Mouse (Mus musculus) left cerebral cortex, postnatal 25 days (tissue): ENCODE measurements at regions not wholly inside any gene's neighbourhood (a gene's known extent, or its start where the extent isn't known, plus 50 kb on each side); places are given as distances from the start of the nearest gene placed in this dataset.

Experiments used
- DNase-seq, 2 experiments: peaks; one replicate each; pipeline ENCODE4 v3.0.0; 2022; ENCODE audit warnings: low spot score in 2 of 2, mixed read lengths in 1 of 2
- intact Hi-C: fragments of 180-260 bp; cut with DNase I; formaldehyde crosslinking; loops from one replicate; pipeline ENCODE4 v1.15.1; 2025

DNA sequence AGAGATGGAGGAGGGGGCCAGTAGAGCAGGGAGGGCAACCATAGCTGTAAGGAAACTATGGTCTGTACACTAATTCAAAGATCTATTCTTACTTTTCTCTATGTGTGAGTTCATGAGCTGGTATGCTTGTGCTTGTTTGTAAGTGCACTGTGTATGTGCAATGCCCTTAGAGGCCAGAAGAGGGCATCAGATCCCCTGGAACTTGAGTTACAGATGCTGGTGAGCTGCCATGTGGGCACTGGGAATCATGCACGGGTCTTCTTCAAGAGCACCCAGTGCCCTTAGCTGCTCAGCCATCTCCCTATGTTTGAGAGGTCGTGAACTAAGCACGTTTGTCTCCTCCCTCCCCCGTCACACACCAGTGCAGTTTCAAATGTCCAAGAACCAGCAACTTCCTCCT, 68.9 kb downstream of the Tbx3 start:
- DNase-seq, result no peak
- intact Hi-C loops, result no loop called here

DNA sequence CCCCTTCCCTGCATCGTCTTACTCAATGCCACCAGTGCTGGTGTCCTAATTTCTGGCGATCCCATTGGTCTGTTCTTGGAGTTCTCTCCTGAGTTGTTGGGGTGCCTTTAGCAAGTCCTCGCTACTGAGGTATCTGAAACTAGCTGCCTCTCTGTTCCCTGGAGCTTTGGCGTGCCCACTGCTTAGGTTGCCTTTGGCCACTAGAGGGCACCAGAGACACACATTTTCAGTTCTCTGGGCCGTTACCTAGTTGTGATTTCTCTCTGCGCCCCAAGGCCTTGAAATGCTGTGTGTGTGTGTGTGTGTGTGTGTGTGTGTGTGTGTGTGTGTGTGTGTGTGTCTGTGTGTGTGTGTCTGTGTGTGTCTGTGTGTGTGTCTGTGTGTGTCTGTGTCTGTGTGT, 70.6 kb downstream of the Tbx3 start:
- intact Hi-C loops, result loop anchor here (1.0 to 5.0 kb wide), 2 partner anchors 346 to 362 kb away; no protein-coding TSS in a partner anchor

DNA sequence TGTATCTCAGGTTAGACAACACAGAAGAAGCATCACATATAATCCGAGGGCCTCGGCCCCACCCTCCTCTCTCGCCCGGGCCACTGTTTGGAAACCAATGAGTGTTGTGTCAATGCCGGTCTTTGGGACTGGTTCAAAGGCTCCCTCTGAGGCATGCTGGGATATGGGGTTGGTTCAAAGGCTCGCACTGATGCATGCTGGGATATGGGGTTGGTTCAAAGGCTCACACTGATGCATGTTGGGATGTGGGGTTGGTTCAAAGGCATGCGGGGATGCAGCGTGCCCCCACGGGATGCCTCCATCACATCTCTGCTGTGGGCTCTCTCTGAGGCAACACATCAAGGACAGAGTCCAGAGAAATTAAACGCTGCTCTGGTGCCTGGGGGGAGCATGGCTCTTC, 73.3 kb downstream of the Tbx3 start:
- intact Hi-C loops, result loop anchor here (5.0 kb wide), 1 partner anchor 344 kb away; no protein-coding TSS in a partner anchor
- no peak for DNase-seq

More for the DNA sequence above, 70.6 kb downstream of the Tbx3 start:
- DNase-seq, result peak; percentile 46 to 62

DNA sequence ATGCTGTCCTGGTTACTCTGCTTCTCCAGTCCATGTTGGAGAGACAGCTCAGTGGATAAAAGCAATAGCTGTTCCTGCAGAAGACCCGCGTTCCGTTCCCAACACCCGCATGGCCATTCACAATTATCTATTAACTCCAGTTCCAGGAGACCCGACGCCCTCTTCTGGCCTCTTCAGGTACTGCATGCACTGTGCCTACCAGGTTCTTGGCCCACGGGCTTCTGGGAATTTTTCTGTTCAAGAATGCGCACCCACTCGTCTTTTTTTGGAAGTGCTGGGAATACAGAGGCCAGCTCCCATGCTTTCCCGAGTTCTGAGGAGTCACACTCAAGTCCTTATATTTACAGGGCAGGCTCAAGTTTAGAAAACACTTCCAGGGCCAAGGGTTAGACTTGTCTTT, 76.6 kb downstream of the Tbx3 start:
- no peak for DNase-seq
- intact Hi-C loops, result no loop called here

DNA sequence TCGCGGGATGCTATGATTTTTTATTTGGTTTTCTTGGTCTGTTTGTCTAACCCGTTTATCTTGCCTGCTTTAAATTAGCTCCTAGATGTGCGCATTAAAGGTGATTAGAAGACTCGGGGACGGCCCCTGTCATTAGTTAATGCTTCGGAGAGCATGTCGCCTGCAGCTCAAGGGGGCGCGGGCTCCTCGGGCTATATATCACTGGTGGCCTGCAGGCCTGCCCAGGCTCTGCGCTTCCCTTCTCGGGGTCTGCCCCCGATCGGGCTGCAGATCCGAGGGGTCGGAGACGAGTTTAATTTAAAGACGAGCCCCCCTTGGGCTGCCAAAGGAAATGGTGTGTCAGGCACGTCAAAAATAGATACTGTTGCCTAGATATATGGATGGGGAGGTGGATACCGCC, 78.2 kb downstream of the Tbx3 start:
- no peak for DNase-seq
- intact Hi-C loops, result no loop called here

DNA sequence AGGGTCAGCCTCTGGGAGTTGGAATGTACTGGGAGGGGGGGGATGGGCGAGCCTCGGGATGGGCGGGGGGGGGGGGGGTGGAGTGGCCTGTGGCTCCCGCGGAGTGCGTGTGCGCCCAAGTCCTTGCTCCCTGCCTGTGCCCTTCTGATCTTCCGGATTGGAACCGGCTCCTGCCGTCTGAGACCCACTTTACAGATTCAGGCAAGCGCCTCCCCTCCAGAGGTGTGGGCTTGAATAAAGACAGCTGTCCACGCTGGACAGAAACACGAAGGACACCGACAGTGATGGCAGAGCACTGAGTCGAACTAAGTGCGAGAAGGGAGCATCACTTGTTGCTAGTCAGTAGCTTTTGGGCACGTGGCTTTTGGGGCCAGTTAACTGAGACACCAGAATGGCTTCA, 78.7 kb downstream of the Tbx3 start:
- intact Hi-C loops, result no loop called here
- DNase-seq, result no peak

DNA sequence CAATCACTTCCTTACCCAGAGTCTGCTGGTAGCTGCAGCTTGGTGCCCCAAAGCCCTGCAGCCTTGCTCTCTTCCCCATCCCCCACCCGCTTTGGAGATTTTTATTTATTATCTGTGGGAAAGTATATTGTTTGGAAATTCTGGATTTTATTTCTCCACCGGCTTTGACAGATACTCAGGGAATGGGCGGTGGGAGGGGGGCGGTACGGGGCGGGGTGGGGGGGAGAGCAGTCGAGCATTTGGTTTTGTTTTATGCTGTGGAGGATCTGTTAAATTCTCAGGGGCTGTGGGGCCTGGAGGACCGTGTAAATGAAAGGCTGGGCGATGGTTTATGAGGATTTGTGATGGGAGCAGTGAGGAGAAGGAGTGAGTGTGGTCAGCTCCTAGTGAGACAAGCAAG, 76.7 kb upstream of the Tbx5 start:
- no peak for DNase-seq
- intact Hi-C loops, result no loop called here

DNA sequence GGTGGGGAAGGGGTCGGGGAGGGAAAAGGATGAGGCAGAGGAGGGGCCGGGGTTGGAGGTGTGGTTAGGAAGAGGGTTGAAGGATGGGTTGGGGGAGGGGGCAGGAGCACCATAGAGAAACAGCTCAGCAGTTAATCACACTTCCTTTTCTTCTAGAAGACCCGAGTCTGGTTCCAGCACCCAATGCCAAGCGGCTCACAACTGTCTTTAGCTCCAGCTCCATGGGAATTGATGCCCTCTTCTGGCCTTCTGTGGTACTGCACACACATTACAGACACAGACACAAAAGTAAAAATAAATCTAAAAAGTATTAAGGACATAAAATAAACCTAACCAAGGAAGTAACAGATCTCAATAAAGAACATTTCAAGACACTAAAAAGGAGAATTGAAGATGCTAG, 73.6 kb upstream of the Tbx5 start:
- no peak for DNase-seq
- intact Hi-C loops, result no loop called here

DNA sequence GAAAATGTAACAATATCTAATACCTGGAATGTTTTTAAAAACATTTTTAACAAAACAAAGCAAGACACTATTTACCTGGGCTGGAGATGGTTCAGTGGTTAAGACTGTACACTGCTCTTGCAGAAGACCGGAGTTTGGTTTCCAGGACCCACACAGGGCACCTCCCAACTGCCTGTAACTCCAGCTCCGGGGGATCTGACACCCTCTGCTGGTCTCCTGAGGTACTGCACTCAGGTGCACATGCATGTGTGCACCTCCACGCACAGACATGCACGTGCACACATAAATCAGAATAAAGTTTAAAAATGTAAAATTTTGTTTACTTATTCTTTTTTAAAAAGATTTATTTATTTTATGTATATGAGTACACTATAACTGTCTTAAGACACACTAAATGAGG, 70.4 kb upstream of the Tbx5 start:
- intact Hi-C loops, result no loop called here

DNA sequence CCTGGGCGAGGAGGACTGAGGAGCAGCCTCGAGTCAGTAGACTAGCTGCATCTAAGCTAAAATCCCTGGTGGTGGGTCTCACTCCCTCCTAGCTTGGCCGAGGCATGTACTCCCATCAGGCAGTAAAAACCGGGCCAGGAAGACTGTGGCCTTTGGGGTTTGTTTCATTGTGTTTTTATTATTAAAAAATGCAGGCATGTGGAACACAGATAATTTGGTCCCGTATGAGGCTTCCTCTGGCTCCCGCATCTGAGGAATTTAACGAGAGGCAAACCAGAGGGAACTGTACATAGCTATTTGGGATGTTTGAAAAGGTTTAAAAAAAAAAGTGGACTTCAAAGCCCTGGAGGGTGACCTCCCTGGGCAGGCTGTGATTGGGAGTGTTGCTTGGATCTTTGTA, 69.1 kb upstream of the Tbx5 start:
- DNase-seq, result no peak
- intact Hi-C loops, result no loop called here

More for the DNA sequence above, 70.4 kb upstream of the Tbx5 start:
- no peak for DNase-seq

DNA sequence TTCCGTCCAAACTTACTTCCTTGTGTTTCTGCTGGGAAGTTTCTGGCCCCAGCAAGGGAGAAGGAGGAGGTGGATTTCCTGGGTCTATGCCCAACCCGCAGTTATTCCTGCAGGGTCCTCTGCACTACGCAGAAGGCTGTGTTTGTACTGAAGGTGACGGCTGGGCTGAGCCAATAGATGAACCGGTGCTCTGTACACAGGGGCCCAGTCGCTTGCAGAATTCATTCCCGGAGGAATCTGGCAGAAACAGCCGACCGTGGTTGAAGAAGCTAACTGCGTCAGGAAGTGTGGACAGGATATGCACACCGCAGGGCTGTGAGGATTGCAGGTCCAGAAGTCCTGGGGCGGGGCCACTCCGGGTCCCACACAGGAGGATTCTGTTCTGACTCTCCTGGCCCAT, 66.1 kb upstream of the Tbx5 start:
- no peak for DNase-seq

DNA sequence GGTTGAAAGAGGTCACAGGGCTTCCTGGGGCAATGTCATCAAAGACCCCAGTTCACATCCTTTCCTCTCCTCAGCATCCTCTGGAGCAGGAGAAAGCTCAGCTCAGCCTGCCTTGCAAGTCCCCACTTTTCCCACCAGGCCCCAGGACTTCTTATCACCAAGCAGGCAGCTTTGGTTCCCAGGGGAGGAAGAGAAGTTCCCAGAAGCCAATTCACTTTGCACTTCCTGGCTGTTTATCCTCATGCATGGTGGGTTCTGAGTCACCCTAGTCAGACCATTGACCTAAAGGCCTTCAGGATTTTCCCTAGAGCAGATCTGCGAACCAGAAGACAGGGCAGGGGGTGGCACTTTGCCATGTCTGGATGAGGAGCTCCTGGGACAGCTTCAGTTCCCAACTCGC, 61.5 kb upstream of the Tbx5 start:
- no peak for DNase-seq
- intact Hi-C loops, result no loop called here

More for the DNA sequence above, 66.1 kb upstream of the Tbx5 start:
- intact Hi-C loops, result no loop called here

DNA sequence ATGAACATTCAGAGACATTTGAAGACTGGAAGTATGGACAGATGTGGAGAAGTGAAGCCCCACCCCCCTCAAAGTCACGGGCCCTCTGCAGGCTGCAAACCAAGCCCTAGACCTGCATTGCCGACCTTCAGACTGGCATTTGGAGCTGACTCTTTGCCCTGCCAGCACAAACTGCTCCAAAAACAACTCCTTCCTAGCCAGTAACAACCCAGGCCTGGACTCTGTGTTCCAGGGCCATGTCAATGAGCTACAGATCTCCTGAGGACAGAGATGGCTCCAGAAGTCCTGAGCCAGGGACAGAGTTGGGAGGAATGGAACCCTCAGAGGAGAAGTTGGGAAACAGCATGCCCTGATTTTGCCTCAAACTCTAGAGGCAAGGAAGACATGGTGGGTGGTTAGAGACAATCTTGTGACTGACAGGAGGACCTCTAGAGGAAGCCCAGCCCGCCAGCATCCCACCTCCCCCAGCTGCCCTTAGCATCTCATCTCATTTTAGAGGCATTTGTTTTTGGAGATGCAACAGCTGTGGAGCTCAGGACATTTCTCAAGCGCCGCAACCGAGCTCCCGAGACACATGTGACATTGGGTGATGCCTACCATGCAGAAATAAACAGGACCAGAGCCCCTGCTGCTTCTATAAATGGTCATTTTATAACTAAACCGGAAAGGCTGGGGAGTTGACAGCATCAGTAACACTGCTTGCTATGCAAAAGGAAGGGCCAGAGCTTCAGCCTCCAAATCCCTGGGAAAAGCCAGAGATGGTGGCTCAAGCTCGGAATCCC, 56.2 kb upstream of the Tbx5 start:
- intact Hi-C loops, result no loop called here
- no peak for DNase-seq

DNA sequence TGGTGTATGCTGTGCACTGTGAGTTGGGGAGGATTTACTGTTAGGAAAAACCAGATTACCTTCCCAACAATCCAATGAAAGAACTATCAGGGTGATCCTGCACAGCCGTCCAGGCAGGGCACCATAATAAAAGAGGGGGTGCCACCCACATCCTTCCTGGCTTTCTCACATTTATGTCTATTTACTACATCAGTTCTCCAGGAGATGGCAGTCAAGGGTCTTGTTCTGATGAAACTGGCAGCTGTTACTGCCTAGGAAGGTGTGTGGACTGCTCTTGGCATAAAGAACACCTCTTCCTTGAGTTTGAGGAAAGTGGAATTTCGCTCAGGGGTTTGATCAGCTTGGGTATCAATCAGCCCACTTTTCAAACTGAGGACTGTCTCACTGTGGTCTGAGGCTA, 54.6 kb upstream of the Tbx5 start:
- peak; percentile 25 to 58 for DNase-seq
- intact Hi-C loops, result loop anchor here (1.0 kb wide), 1 partner anchor 310 kb away; no protein-coding TSS in a partner anchor

DNA sequence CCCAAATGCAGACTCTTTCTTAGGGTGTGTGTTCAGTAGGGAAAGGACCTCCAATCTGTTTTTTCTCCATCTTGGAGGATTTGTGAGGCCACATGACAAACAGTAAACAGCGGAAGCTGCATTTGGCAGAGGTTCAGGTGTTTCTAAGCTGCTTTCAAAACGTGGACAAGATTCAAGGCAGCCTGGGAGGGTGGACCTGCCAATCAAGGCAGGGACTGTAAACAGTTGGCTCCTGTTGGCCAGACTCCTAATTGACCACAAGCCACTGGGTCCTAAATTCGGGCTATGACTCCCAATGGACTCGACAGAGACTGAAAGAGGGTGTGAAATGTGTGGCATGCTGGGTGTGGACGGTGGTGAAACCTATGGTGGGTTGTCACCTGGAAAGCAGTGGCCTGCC, 51.1 kb upstream of the Tbx5 start:
- no peak for DNase-seq
- intact Hi-C loops, result no loop called here
